Comparison of ENCODE assay signal across 11 mouse cellular contexts in genomic region chr10:78366851-78367312, GRCm38 (mm10). TPM values are rescaled to one million over a fixed set of nuclear protein-coding genes. Genes with fewer than 3 reads are reported as not detected.
A peak's percentile ranks its signal among the peaks of the same experiment; 100 is the strongest.
DNase-seq lines count a peak whose midpoint lies in the region; ATAC-seq lines count a peak whose summit lies in the region.
"Had no signal": no experiment of that assay in that cellular context is flagged by ENCODE, and none has a peak within 500 bp of the region (broad histone marks: within the 10 kb centered on the region; RNA-seq: fewer than 3 reads in every experiment).

No protein-coding gene starts in this region.

- WGBS in heart, embryonic 12.5 days: 18% methylated on average over 9 of the region's 9 CpGs
- 33% methylated on average over 9 of the region's 9 CpGs for WGBS in intestine, embryonic 15.5 days

- peaks cover 20% of the 10 kb centered on the region for H3K4me1 ChIP-seq in heart, embryonic 12.5 days (replicated peaks)
- H3K4me1 ChIP-seq in intestine, embryonic 15.5 days (replicated peaks): 0 out of 2 replicates have a peak, but pooled peaks cover 3% of the 10 kb centered on the region

- intact Hi-C loops in heart, postnatal 14 days (cut with DNase I): no loop called here

- H3K4me2 ChIP-seq in heart, embryonic 12.5 days: peak overlapping the region; percentile 43
- H3K4me2 ChIP-seq in intestine, embryonic 15.5 days (replicated peaks): peak overlapping the region; percentile 39

- no peak; the same call in none of the 2 replicates for ATAC-seq in heart, embryonic 12.5 days (ENCODE audit: insufficient number of reproducible peaks, low FRiP score)
- ATAC-seq in intestine, embryonic 15.5 days: peak; percentile 94

- H3K9me3 ChIP-seq in heart, embryonic 12.5 days (replicated peaks): peaks cover 7% of the 10 kb centered on the region; the same call in 1 of the 2 replicates
- no peaks in the 10 kb centered on the region for H3K9me3 ChIP-seq in intestine, embryonic 15.5 days
- H3K9me3 ChIP-seq: midbrain, embryonic 10.5 days had no signal

- H3K27ac ChIP-seq in heart, embryonic 12.5 days (ENCODE audit: poor library complexity, severe bottlenecking): peak overlapping the region; percentile 17; the same call in 1 of the 2 replicates
- H3K27ac ChIP-seq in intestine, embryonic 15.5 days: no peak overlapping the region
- H3K27ac ChIP-seq: midbrain, embryonic 10.5 days had no signal

- no peak for DNase-seq in heart, postnatal 14 days
- peak; percentile 58 for DNase-seq in c-Kit-negative CD71-positive TER-119-positive erythroid progenitor cells, embryonic 14.5 days (ENCODE audit: low read depth, low spot score)
- peak; percentile 49 to 67 for DNase-seq in spleen, postnatal 10 days (ENCODE audit: low spot score in 2 of 2)
- DNase-seq in gastrocnemius, adult 8-10 months (ENCODE audit: low spot score in 2 of 2): no peak
- DNase-seq in thymus, postnatal 14 days: no peak
- DNase-seq in frontal cortex, postnatal 10 days (ENCODE audit: low spot score in 2 of 2): no peak
- DNase-seq: adrenal gland, postnatal 10 days; left cerebral cortex, postnatal 4 days had no signal

- peaks cover 14% of the 10 kb centered on the region; the same call in 1 of the 2 replicates for H3K27me3 ChIP-seq in heart, embryonic 12.5 days (replicated peaks)
- no peaks in the 10 kb centered on the region; the same call in 1 of the 2 replicates for H3K27me3 ChIP-seq in intestine, embryonic 15.5 days (replicated peaks)

- no peaks in the 10 kb centered on the region for H3K36me3 ChIP-seq in heart, embryonic 12.5 days
- H3K36me3 ChIP-seq in intestine, embryonic 15.5 days: no peaks in the 10 kb centered on the region
- H3K36me3 ChIP-seq: midbrain, embryonic 10.5 days had no signal

- H3K9ac ChIP-seq in heart, embryonic 12.5 days: no peak overlapping the region
- no peak overlapping the region for H3K9ac ChIP-seq in intestine, embryonic 15.5 days

- no peak overlapping the region for H3K4me3 ChIP-seq in heart, embryonic 12.5 days
- H3K4me3 ChIP-seq in intestine, embryonic 15.5 days (replicated peaks): no peak overlapping the region
- H3K4me3 ChIP-seq: midbrain, embryonic 10.5 days had no signal

RNA-seq across cellular contexts. Expression of gene Agpat3, which starts 14.6 kb away (rescaled TPM):
- 46.1 and 48.7 TPM in 2 replicates for polyA plus RNA-seq in heart, embryonic 12.5 days (2016; fragmentation: Nextera tagmentation; extraction: Ambion mirVana)
- 100 to 1,000 TPM; 246 to 265 TPM for total RNA-seq in heart, postnatal 14 days (2021)
- polyA plus RNA-seq in intestine, embryonic 15.5 days (2015; fragmentation: Nextera tagmentation; extraction: Ambion mirVana): 58.2 and 70.6 TPM in 2 replicates
- 100 to 1,000 TPM; 107 to 126 (median 122) TPM for total RNA-seq in gastrocnemius, adult 8-10 months (2022)

RNA-seq across cellular contexts. Expression of gene Rrp1, which starts 46.0 kb away (rescaled TPM):
- 232 and 254 TPM in 2 replicates for polyA plus RNA-seq in heart, embryonic 12.5 days (2016; fragmentation: Nextera tagmentation; extraction: Ambion mirVana)
- total RNA-seq in heart, postnatal 14 days (2021): 100 to 1,000 TPM in 1 of 2 experiments, 10 to 100 TPM in 1; 100.0 to 104 TPM
- polyA plus RNA-seq in intestine, embryonic 15.5 days (2015; fragmentation: Nextera tagmentation; extraction: Ambion mirVana): 268 and 277 TPM in 2 replicates
- total RNA-seq in gastrocnemius, adult 8-10 months (2022): 10 to 100 TPM; 54.6 to 63.3 (median 59.5) TPM

RNA-seq across cellular contexts. Expression of gene Cstb, which starts 58.6 kb away (rescaled TPM):
- 119 and 123 TPM in 2 replicates for polyA plus RNA-seq in heart, embryonic 12.5 days (2016; fragmentation: Nextera tagmentation; extraction: Ambion mirVana)
- total RNA-seq in heart, postnatal 14 days (2021): 10 to 100 TPM; 31.2 to 36.3 TPM
- polyA plus RNA-seq in intestine, embryonic 15.5 days (2015; fragmentation: Nextera tagmentation; extraction: Ambion mirVana): 270 and 290 TPM in 2 replicates
- 10 to 100 TPM in 3 of 4 experiments, 1 to 10 TPM in 1; 7.8 to 12.6 (median 11.0) TPM for total RNA-seq in gastrocnemius, adult 8-10 months (2022)

Comparison
In these comparisons a context has a peak if more than half of its experiments do, and no peak if none do; other contexts are left out.
1. DNase-seq: peak in c-Kit-negative CD71-positive TER-119-positive erythroid progenitor cells, embryonic 14.5 days (single experiment) and spleen, postnatal 10 days (2 of 2); none in heart, postnatal 14 days (0 of 2), gastrocnemius, adult 8-10 months (0 of 2), thymus, postnatal 14 days (single experiment) and frontal cortex, postnatal 10 days (0 of 2).